Mouse (Mus musculus): ENCODE results near the gene Fut8. TPM values are rescaled to one million over a fixed set of nuclear protein-coding genes. Genes with fewer than 3 reads are reported as not detected.
"Not testable (repeated sequence)": the region's sequence is repeated elsewhere in the genome, so short reads cannot be mapped to it uniquely, and the experiment has no call there.

Gene Fut8
- polyA plus RNA-seq, 1 experiment = 14.8 TPM

- DNase-seq (ENCODE audit: low read depth, low spot score) = no peak
- 80% methylated on average over 3 of the region's 3 CpGs for WGBS
Observed at GRCm38 (mm10) chr12:77481799-77482198, 243.9 kb downstream of the Fut8 start.

- DNase-seq (ENCODE audit: low read depth, low spot score) = no peak
- WGBS = 49% methylated on average over 9 of the region's 9 CpGs
Observed at GRCm38 (mm10) chr12:77483180-77483855, 245.4 kb downstream of the Fut8 start.

GRCm38 (mm10) chr12:77484761-77485160 is 246.8 kb downstream of the Fut8 start:
- no peak for DNase-seq (ENCODE audit: low read depth, low spot score)
- 82% methylated on average over 3 of the region's 3 CpGs for WGBS

- 66% methylated on average over 3 of the region's 3 CpGs for WGBS
- no peak for DNase-seq (ENCODE audit: low read depth, low spot score)
Observed at GRCm38 (mm10) chr12:77491478-77491877, 253.6 kb downstream of the Fut8 start.

- WGBS = 100% methylated on average over 1 of the region's 1 CpGs
- no peak for DNase-seq (ENCODE audit: low read depth, low spot score)
Observed at GRCm38 (mm10) chr12:77495781-77496180, 257.9 kb downstream of the Fut8 start.

GRCm38 (mm10) chr12:77498153-77498552 is 260.2 kb downstream of the Fut8 start:
- no peak for DNase-seq (ENCODE audit: low read depth, low spot score)
- 58% methylated on average over 2 of the region's 2 CpGs for WGBS

- no peak for DNase-seq (ENCODE audit: low read depth, low spot score)
- WGBS = 70% methylated on average over 5 of the region's 5 CpGs
Observed at GRCm38 (mm10) chr12:77500439-77501055, 262.6 kb downstream of the Fut8 start.

- no peak for DNase-seq (ENCODE audit: low read depth, low spot score)
Observed at GRCm38 (mm10) chr12:77501466-77502240, 263.7 kb downstream of the Fut8 start.

GRCm38 (mm10) chr12:77502243-77502642 is 264.3 kb downstream of the Fut8 start:
- no peak for DNase-seq (ENCODE audit: low read depth, low spot score)
- WGBS = 76% methylated on average over 3 of the region's 3 CpGs

More at GRCm38 (mm10) chr12:77501466-77502240, 263.7 kb downstream of the Fut8 start:
- WGBS = 36% methylated on average over 7 of the region's 7 CpGs

GRCm38 (mm10) chr12:77505431-77505830 is 267.5 kb downstream of the Fut8 start:
- 72% methylated on average over 2 of the region's 2 CpGs for WGBS

GRCm38 (mm10) chr12:77507770-77508169 is 269.8 kb downstream of the Fut8 start:
- no peak for DNase-seq (ENCODE audit: low read depth, low spot score)
- 65% methylated on average over 24 of the region's 24 CpGs for WGBS

More at GRCm38 (mm10) chr12:77505431-77505830, 267.5 kb downstream of the Fut8 start:
- DNase-seq (ENCODE audit: low read depth, low spot score) = no peak

- WGBS = 86% methylated on average over 7 of the region's 7 CpGs
- no peak for DNase-seq (ENCODE audit: low read depth, low spot score)
Observed at GRCm38 (mm10) chr12:77510758-77511157, 272.8 kb downstream of the Fut8 start.

- DNase-seq (ENCODE audit: low read depth, low spot score) = no peak
- WGBS = 80% methylated on average over 9 of the region's 9 CpGs
Observed at GRCm38 (mm10) chr12:77511206-77511605, 273.3 kb downstream of the Fut8 start.

GRCm38 (mm10) chr12:77511631-77512030 is 273.7 kb downstream of the Fut8 start:
- 60% methylated on average over 3 of the region's 3 CpGs for WGBS

GRCm38 (mm10) chr12:77516805-77517204 is 278.9 kb downstream of the Fut8 start:
- DNase-seq (ENCODE audit: low read depth, low spot score) = no peak
- WGBS = 83% methylated on average over 6 of the region's 6 CpGs

More at GRCm38 (mm10) chr12:77511631-77512030, 273.7 kb downstream of the Fut8 start:
- DNase-seq (ENCODE audit: low read depth, low spot score) = no peak

- WGBS = 89% methylated on average over 12 of the region's 12 CpGs
- DNase-seq (ENCODE audit: low read depth, low spot score) = no peak
Observed at GRCm38 (mm10) chr12:77517691-77518090, 279.8 kb downstream of the Fut8 start.

- 80% methylated on average over 6 of the region's 6 CpGs for WGBS
- DNase-seq (ENCODE audit: low read depth, low spot score) = no peak
Observed at GRCm38 (mm10) chr12:77519534-77520102, 281.7 kb downstream of the Fut8 start.

- DNase-seq (ENCODE audit: low read depth, low spot score) = not testable (repeated sequence)
- 71% methylated on average over 4 of the region's 4 CpGs for WGBS
Observed at GRCm38 (mm10) chr12:77524014-77524413, 286.1 kb downstream of the Fut8 start.

Data from large intestine, adult 2 months (tissue).